Mouse (Mus musculus) liver, embryonic 13.5 days (tissue): ENCODE measurements at regions not wholly inside any gene's neighbourhood (a gene's known extent, or its start where the extent isn't known, plus 50 kb on each side); places are given as distances from the start of the nearest gene placed in this dataset.

Source experiments
- ATAC-seq: fragments of 200-750 bp; cut with Nextera tagmentation; 2 replicates; pipeline ENCODE4 v1.8.0; 2017; ENCODE audit warnings: low read depth, mild to moderate bottlenecking, moderate number of reproducible peaks, moderate library complexity
- DNase-seq: peaks from one replicate; pipeline ENCODE4 v3.0.0; 2022
- H3K27ac ChIP-seq: fragments of 300-500 bp; sonication (generic); 2 replicates; pipeline ENCODE4 v1.5.1; 2015; ENCODE audit warnings: moderate library complexity, mild to moderate bottlenecking, inconsistent platforms
- H3K27me3 ChIP-seq: fragments of 300-500 bp; sonication (generic); 2 replicates; pipeline ENCODE4 v1.6.1; 2015; ENCODE audit warnings: mild to moderate bottlenecking, inconsistent platforms
- H3K36me3 ChIP-seq: fragments of 300-500 bp; sonication (generic); 2 replicates; pipeline ENCODE4 v1.6.1; 2015; ENCODE audit warnings: mild to moderate bottlenecking, inconsistent platforms
- H3K4me1 ChIP-seq: fragments of 300-500 bp; sonication (generic); replicated peaks from 2 replicates; pipeline ENCODE4 v1.6.1; 2015; ENCODE audit warnings: inconsistent platforms
- H3K4me2 ChIP-seq: fragments of 300-500 bp; sonication (generic); 2 replicates; pipeline ENCODE4 v1.6.1; 2015; ENCODE audit warnings: inconsistent platforms, mild to moderate bottlenecking, moderate library complexity
- H3K4me3 ChIP-seq: fragments of 300-500 bp; sonication (generic); replicated peaks from 2 replicates; pipeline ENCODE4 v1.5.1; 2015; ENCODE audit warnings: mild to moderate bottlenecking, inconsistent platforms
- H3K9ac ChIP-seq: fragments of 300-500 bp; sonication (generic); 2 replicates; pipeline ENCODE4 v1.6.1; 2015; ENCODE audit warnings: mild to moderate bottlenecking, inconsistent platforms
- H3K9me3 ChIP-seq: fragments of 300-500 bp; sonication (generic); replicated peaks from 2 replicates; pipeline ENCODE4 v1.6.1; 2016; ENCODE audit warnings: inconsistent platforms
- WGBS: fragments of 180-500 bp; shearing (Covaris S2); methylation state at CpG from one replicate; pipeline ENCODE4 v1.1.7; 2015; ENCODE audit not compliant: insufficient replicate concordance; 5-methylcytosine and 5-hydroxymethylcytosine counted together

DNA sequence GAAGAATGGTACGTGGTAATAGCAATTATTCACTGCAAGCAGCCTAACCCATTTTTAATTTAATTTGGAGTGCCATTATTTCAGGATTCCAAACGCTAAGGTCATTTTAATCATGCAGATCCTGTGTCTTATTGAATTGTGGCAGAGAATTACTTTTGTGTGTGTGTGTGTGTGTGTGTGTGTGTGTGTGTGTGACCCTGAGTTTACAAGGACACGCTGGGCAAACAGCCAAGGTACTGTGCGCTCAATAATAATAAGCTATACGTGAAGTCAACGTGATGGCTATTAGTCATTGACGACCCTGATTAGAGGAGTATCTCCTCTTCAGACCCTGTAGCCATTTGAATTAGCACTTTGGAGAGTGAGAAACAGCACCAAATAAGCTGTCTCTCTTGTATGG is 144.1 kb downstream of the Klf7 start:
- ATAC-seq, result no peak
- WGBS, result 80% methylated on average over 7 of the region's 7 CpGs
- Histone ChIP-seq H3K4me2 (no peak overlapping the region), H3K9me3 (no peaks in the 10 kb centered on the region), H3K9ac (no peak overlapping the region), H3K27me3 (no peaks in the 10 kb centered on the region), H3K27ac (no peak overlapping the region), H3K4me3 (no peak overlapping the region), H3K4me1 (no peaks in the 10 kb centered on the region), H3K36me3 (no peaks in the 10 kb centered on the region)
- no peak for DNase-seq

DNA sequence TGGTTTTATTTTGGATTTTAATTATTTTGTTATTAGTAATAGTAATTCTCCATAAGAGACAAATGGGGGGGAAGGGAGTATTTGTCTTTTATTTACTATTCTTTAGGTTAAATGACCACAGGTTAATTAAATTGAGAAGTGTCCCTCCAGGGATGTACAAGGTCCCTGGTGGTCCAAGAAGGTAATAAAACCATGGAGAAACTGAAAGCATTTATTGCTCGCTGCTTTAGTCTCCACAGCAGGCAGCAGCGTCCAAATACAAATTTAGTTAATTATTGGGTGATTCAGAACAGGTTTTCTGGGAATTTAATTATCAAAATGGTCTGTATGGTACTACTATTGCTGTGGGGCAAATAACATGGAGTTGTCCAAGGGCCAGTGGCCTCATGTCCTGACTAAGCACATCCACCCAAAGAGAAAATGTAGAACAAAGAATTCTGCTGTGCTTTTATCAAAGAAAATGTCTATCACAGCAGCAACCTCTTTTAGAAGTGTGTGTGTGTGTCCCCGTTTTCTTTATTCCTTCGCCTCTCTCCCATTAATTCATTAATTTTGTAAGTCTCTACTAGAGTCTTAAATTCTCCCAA is 144.7 kb downstream of the Klf7 start:
- Histone ChIP-seq H3K9ac (no peak overlapping the region), H3K27ac (no peak overlapping the region), H3K4me1 (no peaks in the 10 kb centered on the region), H3K4me2 (no peak overlapping the region), H3K9me3 (no peaks in the 10 kb centered on the region), H3K4me3 (no peak overlapping the region), H3K27me3 (no peaks in the 10 kb centered on the region), H3K36me3 (no peaks in the 10 kb centered on the region)
- ATAC-seq (no peak), DNase-seq (no peak)
- WGBS, result 66% methylated on average over 4 of the region's 4 CpGs

DNA sequence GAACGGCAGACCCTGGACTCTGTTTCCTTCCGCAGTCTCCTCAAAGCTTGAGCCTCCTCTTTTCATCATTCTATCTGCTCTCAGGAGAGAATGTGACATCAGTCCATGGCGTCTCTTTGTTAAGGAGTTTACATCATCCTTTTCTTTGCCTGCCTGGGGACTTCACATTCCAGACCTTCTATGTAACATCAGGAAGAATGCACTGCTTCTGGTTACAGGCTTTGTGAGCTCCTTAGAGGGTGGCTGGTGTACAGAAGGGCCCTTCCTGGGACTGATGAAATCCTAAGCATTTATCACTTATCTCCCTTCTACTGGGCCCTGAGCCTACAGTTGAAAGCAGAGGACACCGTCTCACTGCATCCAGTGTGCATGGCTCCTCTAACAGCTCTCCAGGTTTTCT is 145.2 kb downstream of the Klf7 start:
- no peak overlapping the region for H3K4me2 ChIP-seq
- no peak overlapping the region for H3K4me3 ChIP-seq
- H3K27ac ChIP-seq, result no peak overlapping the region
- DNase-seq, result no peak
- WGBS, result 62% methylated on average over 4 of the region's 4 CpGs
- H3K27me3 ChIP-seq, result no peaks in the 10 kb centered on the region
- H3K36me3 ChIP-seq, result no peaks in the 10 kb centered on the region
- no peaks in the 10 kb centered on the region for H3K4me1 ChIP-seq
- ATAC-seq, result no peak
- H3K9me3 ChIP-seq, result no peaks in the 10 kb centered on the region
- H3K9ac ChIP-seq, result no peak overlapping the region

DNA sequence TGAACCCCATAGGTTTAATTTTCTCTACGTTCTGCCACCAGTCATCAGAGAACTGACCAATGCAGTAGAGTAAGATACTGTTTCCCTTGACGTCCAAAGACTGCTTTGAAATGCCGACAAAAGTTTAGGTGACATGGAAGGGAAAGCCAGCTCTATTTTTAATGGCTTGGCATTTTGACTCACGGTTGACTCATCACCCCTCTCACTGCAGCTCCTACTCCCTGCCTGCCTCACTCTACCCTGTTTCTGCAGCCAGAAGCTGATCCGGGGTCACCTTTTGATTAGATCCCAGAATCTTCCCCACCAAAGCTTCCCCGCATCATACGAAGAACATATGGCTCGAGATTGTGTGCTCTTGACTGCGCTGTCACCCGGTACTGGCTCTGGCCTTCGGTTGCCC is 154.2 kb downstream of the Klf7 start:
- 67% methylated on average over 11 of the region's 11 CpGs for whole genome bisulfite sequencing

DNA sequence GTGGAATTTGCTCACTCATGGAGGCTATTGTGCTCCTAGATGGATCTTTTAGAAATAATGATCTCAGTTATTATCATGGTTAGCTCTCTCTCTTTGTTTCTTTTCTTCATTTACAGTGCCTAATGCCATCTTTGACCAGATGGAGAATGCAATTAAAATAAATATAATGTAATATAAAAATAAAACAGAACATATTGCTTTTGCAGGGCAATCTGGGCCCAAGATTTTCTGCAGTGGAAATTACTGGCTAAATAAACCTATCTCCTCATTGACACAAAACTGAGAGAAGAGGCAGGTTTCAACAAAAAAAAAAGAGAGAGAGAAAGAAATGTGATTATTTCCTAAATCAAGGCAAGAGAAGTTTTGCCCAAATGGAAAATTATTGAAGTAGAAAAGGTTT is 156.6 kb downstream of the Klf7 start:
- H3K9ac ChIP-seq, result no peak overlapping the region
- no peaks in the 10 kb centered on the region for H3K36me3 ChIP-seq
- ATAC-seq, result no peak
- no peak overlapping the region for H3K27ac ChIP-seq
- no peak overlapping the region for H3K4me2 ChIP-seq
- DNase-seq, result no peak
- H3K27me3 ChIP-seq, result no peaks in the 10 kb centered on the region
- H3K9me3 ChIP-seq, result no peaks in the 10 kb centered on the region
- H3K4me1 ChIP-seq, result no peaks in the 10 kb centered on the region
- no peak overlapping the region for H3K4me3 ChIP-seq

More for the DNA sequence above, 154.2 kb downstream of the Klf7 start:
- Histone ChIP-seq H3K9ac (no peak overlapping the region), H3K27ac (no peak overlapping the region), H3K4me3 (no peak overlapping the region), H3K9me3 (no peaks in the 10 kb centered on the region), H3K36me3 (no peaks in the 10 kb centered on the region), H3K4me1 (no peaks in the 10 kb centered on the region), H3K27me3 (no peaks in the 10 kb centered on the region), H3K4me2 (no peak overlapping the region)
- no peak for ATAC-seq
- DNase-seq, result no peak

DNA sequence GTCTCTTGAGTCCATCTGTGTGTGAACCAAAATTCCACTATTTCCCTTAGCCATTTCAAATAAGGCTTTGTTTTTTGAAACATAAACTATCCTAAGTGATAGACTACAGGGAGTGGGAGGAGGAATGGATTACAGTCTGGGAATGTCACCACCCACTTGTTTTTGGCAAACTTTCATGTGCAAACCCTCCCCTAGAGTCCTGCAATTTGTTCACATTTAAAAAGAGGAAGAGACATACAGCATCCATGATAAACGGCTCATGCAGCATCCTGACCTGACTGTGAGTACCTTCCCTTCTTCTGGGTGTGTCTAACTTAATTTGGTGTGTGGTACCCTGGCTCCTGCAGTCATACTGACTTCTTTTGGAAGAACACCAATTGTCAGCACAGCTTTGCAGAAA is 157.6 kb downstream of the Klf7 start:
- no peak for DNase-seq
- Histone ChIP-seq H3K4me1 (no peaks in the 10 kb centered on the region), H3K9ac (no peak overlapping the region), H3K27ac (no peak overlapping the region), H3K27me3 (no peaks in the 10 kb centered on the region), H3K4me2 (no peak overlapping the region), H3K36me3 (no peaks in the 10 kb centered on the region), H3K4me3 (no peak overlapping the region), H3K9me3 (no peaks in the 10 kb centered on the region)
- no peak for ATAC-seq
- WGBS, result 27% methylated on average over 1 of the region's 1 CpGs

DNA sequence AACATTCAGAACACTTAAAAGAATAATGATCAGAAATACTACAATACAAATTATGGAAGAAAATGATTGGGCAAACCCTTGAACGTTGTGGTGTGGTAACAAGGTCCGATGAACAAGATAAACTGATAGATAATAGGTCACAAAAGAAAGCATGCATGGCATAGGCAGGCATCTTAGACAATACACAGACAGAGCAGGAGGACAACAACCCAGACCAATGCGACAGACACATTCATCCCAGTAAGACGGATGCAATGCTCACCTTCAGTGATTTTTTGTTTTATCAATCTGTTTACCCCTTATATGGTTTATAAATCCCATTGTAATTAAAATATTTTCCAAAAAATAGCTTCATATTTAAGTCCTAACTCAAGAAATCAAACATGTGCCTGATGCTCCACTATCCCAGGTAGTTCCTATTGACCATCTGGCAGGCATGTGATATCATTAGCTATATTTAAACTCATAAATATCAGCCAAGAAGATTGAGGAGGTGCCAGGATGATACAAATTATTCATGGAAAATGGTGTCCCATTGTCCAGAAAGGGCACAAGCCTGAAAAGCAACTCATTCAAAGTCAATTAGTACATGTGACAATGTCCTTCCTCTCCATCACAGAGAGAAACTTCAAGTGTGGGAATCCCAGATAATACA is 166.3 kb downstream of the Klf7 start:
- H3K9me3 ChIP-seq, result no peaks in the 10 kb centered on the region
- H3K4me1 ChIP-seq, result no peaks in the 10 kb centered on the region
- no peak overlapping the region for H3K9ac ChIP-seq
- H3K27me3 ChIP-seq, result no peaks in the 10 kb centered on the region
- ATAC-seq (no peak), DNase-seq (no peak)
- H3K4me2 ChIP-seq, result no peak overlapping the region
- H3K36me3 ChIP-seq, result no peaks in the 10 kb centered on the region
- H3K4me3 ChIP-seq, result no peak overlapping the region
- 64% methylated on average over 4 of the region's 4 CpGs for WGBS
- no peak overlapping the region for H3K27ac ChIP-seq

DNA sequence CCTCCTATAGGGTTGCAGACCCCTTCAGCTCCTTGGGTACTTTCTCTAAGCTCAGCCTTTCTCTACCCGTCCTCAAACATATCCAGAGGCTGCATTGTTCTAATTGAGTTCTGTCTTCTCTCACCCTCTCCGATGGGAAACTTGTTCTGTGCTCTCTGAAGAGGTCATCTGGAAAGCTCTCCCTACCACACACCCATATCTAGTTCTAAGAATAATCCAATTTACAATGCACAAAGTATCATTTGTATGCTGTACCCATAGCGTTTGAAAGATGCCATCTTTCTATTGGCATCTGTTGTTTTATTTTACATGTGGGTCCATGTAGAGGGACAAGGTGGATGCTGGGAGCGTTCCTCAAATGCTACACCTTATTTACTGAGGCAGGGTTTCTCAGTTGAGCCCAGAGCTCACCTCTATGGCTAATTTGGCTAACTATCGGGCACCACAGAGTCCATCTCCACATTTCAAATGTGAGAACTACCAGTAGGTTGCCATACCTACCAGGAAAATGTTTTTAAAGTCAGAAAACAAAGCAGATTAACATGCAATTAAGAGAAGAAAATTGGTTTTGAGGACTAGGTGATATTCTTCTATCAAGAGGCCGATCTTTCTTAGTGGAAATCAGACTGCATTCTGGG is 167.1 kb downstream of the Klf7 start:
- no peak for ATAC-seq
- H3K9me3 ChIP-seq, result no peaks in the 10 kb centered on the region
- WGBS, result 67% methylated on average over 6 of the region's 6 CpGs
- no peak overlapping the region for H3K4me2 ChIP-seq
- no peak overlapping the region for H3K27ac ChIP-seq
- no peak overlapping the region for H3K9ac ChIP-seq
- no peak for DNase-seq
- no peak overlapping the region for H3K4me3 ChIP-seq
- no peaks in the 10 kb centered on the region for H3K4me1 ChIP-seq
- no peaks in the 10 kb centered on the region for H3K27me3 ChIP-seq
- no peaks in the 10 kb centered on the region for H3K36me3 ChIP-seq

DNA sequence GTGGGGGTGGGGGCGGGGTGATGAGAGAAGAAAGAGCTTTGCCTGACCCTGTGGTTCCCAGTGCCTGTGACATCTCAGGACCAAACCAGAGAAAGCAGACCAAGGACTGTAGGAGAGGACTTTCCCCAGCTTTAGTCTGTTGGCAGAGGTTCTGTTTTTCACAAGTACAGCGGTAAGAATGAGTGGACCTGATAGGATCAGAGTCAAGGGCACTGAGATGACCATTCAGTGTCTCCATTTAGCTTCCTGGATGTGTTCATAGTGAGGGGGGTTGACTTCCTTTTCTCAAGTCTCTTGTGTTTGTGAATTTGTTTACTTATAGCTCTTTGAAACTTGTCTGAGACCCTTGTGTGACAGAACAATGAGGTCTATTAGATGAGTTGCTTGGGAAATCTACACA is 167.9 kb downstream of the Klf7 start:
- Histone ChIP-seq H3K36me3 (no peaks in the 10 kb centered on the region), H3K4me2 (no peak overlapping the region), H3K27me3 (no peaks in the 10 kb centered on the region), H3K27ac (no peak overlapping the region), H3K9me3 (no peaks in the 10 kb centered on the region), H3K4me1 (no peaks in the 10 kb centered on the region), H3K4me3 (no peak overlapping the region), H3K9ac (no peak overlapping the region)
- 55% methylated on average over 2 of the region's 2 CpGs for WGBS
- ATAC-seq, result no peak
- DNase-seq, result no peak

DNA sequence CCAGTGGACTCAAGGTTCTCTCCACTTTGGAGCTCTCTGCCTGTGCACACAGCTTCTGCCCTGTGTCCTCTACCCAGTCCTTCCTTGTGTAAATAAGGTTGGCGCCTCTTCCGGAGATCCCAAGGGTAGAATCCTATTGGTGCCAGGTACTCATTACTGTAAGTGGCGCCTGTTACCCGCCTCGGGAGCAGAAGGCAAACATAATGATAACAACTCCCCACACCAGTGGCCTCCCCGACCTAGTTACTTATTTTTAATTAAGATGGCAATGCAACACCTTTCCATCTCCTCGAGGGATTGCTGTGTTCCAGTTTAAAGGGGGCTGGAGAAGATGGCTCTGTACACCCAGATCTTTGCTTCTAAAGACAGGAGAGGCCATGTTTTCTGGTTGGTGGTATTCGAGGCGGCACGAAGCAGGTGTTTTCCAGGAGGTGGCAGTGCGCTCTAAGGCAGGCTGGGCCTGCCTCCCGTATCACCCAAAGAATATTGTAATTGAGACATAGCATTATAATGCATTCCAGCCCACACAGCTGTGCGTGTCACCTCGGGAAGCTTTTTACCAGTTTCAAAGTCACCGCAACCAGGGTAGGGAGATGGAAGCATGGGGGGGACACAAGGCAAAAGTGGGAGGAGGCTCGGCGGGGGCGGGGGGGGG is 168.7 kb downstream of the Klf7 start:
- Histone ChIP-seq H3K4me2 (no peak overlapping the region), H3K9me3 (no peaks in the 10 kb centered on the region), H3K27ac (no peak overlapping the region), H3K27me3 (no peaks in the 10 kb centered on the region), H3K9ac (no peak overlapping the region), H3K4me1 (no peaks in the 10 kb centered on the region), H3K4me3 (no peak overlapping the region), H3K36me3 (no peaks in the 10 kb centered on the region)
- ATAC-seq (no peak), DNase-seq (peak; percentile 2)
- 49% methylated on average over 18 of the region's 18 CpGs for WGBS

DNA sequence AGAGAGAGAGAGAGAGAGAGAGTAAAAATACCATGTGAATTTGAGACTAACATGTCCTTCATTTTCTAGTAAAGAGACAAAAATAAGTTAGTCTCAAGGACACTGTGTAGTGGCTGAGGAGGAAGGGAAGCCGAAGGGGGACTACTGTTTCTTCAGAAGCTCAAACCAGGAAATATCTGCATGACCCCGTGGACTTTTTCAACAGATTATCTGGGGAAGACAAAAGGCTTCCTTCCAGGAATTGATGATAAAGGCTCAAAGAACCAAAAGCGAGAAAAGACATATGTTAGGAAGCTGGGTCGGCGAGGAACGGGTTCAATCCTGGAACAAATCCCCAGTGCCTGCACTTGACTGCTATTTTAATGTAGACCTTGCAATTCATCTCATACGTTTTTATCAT is 170.4 kb downstream of the Klf7 start:
- Histone ChIP-seq H3K36me3 (no peaks in the 10 kb centered on the region), H3K4me1 (no peaks in the 10 kb centered on the region), H3K27me3 (no peaks in the 10 kb centered on the region), H3K9ac (no peak overlapping the region), H3K4me3 (no peak overlapping the region), H3K27ac (no peak overlapping the region), H3K9me3 (no peaks in the 10 kb centered on the region), H3K4me2 (no peak overlapping the region)
- ATAC-seq, result no peak
- WGBS, result 27% methylated on average over 7 of the region's 7 CpGs
- no peak for DNase-seq

DNA sequence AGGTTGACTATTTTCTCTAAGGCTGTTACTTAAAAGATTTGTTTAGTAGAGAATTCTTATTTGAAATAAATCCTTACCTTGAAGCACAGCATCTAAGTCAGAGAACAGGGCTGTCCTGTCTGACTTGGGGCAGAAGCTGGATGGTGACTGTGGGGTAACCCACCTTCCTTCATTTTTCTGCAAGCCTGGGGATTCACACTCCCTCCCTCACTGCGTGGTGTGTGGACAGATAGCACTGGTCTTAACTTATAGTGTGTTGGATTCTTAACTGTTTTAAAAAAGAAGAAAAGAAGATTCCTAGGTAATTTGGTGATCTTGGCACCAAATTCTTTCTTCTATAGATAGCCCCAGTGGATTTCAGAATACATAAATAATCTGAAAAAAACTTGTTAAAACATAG is 174.8 kb downstream of the Klf7 start:
- Histone ChIP-seq H3K27me3 (no peaks in the 10 kb centered on the region), H3K9ac (no peak overlapping the region), H3K36me3 (no peaks in the 10 kb centered on the region), H3K4me3 (no peak overlapping the region), H3K4me1 (no peaks in the 10 kb centered on the region), H3K4me2 (no peak overlapping the region), H3K9me3 (no peaks in the 10 kb centered on the region), H3K27ac (no peak overlapping the region)
- no peak for ATAC-seq
- no peak for DNase-seq
- 51% methylated on average over 1 of the region's 1 CpGs for WGBS
